Mouse (Mus musculus) kidney, adult 10 weeks (tissue): Measurements from ENCODE around the gene Adad1. TPM values are rescaled to one million over a fixed set of nuclear protein-coding genes. Genes with fewer than 3 reads are reported as not detected.

Experiments used
- polyA plus RNA-seq: library from polyadenylated mRNA; stranded (reverse); fragments of 350-450 nt; fragmentation: Illumina TruSeq; extraction: RNeasy Lipid Tissue Mini Kit (QIAGEN cat#74804); gene quantifications from one replicate; pipeline ENCODE4 v1.2.3, GENCODE M21; 2014; ENCODE audit warnings: low read depth, low replicate concordance

Adad1 gene
- polyA plus RNA-seq = not detected

DNA sequence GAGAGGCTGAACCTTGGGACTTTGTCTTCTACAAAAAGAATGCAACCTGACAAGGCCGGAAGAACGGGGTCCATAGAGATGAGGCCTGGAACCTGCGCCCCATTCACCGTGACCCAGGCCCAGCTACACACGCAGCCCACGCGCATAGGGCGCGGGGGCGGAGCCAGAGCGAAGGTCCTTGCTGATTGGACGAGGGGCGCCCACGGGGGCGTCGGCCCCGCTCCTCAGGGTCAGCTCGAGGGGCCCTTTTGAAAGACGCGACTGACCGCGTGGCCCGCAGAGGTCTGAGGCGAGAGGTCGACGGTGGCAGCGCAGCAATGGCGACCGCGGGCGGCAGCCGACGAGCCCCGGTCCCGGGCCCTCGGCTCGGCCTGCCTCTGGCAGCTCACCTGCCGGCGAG, at the start of gene Adad1:
Gene Adad1 (plus strand): TSS at position 122 of the 400 bp plus-strand sequence.

DNA sequence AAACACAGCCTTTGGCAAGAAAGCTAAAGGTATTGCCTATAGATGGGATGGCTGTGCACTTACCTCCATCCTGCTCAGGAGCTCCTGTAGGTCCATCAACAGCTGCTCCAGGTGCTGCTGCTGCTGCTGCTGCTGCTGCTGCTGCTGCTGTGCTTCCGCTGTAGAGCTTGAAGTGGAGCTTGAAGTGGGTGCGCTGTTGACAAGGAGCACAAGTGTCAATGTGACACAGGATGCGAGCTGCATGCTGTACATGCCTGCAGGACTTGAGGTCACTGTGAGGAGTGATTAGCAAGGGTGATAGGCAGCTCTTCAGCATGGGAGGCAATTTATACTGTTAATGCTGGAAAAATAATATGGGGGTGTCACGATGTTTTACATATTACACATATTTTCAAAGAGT, 62.3 kb downstream of the Adad1 start, which contains the start of gene Il2:
Gene Il2 (minus strand): TSS at position 305 of the 400 bp plus-strand sequence.

Other genes with a start within 250 kb of the Adad1 start
- 101 TPM for gene 4932438A13Rik, start 200.4 kb upstream of the Adad1 start, polyA plus RNA-seq
- gene Il2, start 62.4 kb downstream of the Adad1 start, polyA plus RNA-seq = 1.1 TPM
- gene Il21, start 169.1 kb downstream of the Adad1 start, polyA plus RNA-seq = not detected
- 8.3 TPM for gene Bbs12, start 249.0 kb downstream of the Adad1 start, polyA plus RNA-seq
- 85.7 TPM for gene Cetn4, start 249.2 kb downstream of the Adad1 start, polyA plus RNA-seq